Mouse (Mus musculus): Measurements from ENCODE around the gene Olfr629.
"Not testable (repeated sequence)": the region's sequence is repeated elsewhere in the genome, so short reads cannot be mapped to it uniquely, and the experiment has no call there.

Olfr629 gene

DNA sequence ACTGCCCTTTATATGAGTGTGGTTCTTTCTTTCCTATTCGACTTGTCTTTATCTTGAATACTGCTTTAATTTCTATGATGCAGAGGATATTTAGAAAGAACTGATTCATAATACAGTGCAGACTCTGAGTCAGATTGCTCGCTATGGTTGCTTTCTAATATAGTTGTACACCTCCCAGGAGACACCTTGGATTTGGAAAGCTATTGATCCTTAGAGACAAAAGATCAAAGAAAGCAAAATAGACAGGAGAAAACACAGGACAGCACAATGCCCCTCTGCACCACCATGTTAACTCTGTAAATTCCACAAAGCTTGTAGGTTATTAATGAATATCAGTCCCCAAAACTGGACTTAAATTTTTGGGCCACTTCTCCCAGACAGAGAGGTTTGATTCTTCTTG, at the start of gene Olfr629:
Olfr629 (minus strand) TSS at position 101 of the 400 bp plus-strand sequence.
- in situ Hi-C loops (cut with MseI, MboI), result no loop called here

DNA sequence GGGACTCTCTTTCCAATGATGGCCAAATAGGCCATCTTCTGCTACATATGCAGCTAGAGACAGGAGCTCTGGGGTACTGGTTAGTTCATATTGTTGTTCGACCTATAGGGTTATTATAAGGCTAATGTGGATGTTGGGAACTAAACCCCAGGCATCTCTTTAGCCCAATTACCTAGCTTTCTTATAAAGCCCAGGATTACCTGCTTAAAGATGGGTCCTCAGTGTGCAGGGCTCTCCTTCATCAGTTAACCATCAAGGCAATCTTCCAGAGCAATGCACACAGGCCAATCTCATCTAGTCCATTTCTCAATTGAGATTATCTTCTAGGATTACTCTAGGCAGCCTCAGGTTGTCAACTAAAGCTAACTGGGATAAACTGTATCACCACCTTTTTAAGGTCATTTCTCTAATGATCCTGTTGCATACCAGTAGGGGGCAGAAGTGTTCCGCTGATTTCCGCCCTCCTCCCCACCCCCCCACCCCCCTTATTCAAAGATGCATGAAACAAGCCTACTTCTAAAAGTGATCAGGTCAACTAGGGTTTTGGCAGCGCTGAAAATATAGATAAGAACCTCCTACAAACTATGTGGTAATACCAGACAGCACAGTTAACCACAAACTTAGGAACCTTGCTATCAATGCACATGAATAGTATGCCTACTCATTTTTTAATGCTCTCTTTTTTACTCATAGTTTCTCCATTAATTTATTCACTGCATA, 48.1 kb upstream of the Olfr629 start:
- in situ Hi-C loops (cut with MseI, MboI), result loop anchor here in 1 of 2 experiments (10.0 kb wide), 1 partner anchor 82 kb away; no protein-coding TSS in a partner anchor

GRCm38 (mm10) chr7:103791721-103792120, 47.0 kb upstream of the Olfr629 start, which contains the start of gene Olfr67:
TSS of gene Olfr67 (minus strand) at chr7:103791821.
- in situ Hi-C loops (cut with MseI, MboI), result loop anchor here in 1 of 2 experiments (10.0 kb wide), 1 partner anchor 83 kb away; no protein-coding TSS in a partner anchor

DNA sequence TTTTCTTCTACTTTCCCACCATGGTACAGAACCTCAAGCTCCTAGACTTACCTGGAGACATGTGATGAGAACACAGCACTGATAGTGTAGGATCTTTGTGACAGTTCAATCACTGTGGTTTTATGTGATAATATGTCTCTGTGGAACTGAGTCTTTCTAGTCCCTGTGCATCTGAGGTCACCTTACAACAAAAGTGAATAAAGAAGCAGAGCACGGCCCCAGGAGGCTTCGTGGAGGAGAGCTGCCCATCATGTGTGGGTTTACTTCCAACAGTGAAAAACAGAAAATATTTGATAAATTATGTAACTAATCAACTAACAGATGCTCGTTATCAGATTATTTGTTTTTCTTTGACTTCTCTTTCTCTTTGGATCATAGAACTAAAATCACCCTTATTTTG, 34.9 kb upstream of the Olfr629 start, which contains the start of gene Olfr68:
Olfr68 (minus strand) TSS at position 101 of the 400 bp plus-strand sequence.
- in situ Hi-C loops (cut with MseI, MboI), result no loop called here

GRCm38 (mm10) chr7:103777652-103778051, 32.9 kb upstream of the Olfr629 start:
- in situ Hi-C loops (cut with MseI, MboI), result not testable (repeated sequence)

DNA sequence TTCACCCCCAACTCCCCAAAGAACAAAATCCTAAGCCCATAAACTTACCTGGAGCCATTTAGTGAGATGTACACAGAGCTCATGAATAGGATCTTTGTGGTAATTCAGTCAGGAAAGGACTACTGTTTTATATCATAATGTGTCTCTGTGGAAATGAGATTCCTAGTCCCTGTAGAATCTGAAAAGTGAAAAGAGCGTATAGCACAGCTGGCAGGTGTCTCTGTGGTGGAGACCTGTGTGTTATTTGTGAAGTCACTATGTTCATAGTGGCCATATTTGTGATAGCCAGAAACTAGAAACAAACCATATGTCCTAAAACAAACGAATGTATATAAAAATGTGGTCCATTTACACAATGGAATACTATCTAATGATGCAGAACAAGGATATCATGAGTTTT, 26.8 kb upstream of the Olfr629 start, which contains the start of gene Olfr69:
Olfr69 (minus strand) TSS at position 101 of the 400 bp plus-strand sequence.
- in situ Hi-C loops (cut with MseI, MboI), result no loop called here

- in situ Hi-C loops (cut with MseI, MboI), result not testable (repeated sequence)
Measured at GRCm38 (mm10) chr7:103767687-103768086, 22.9 kb upstream of the Olfr629 start.

DNA sequence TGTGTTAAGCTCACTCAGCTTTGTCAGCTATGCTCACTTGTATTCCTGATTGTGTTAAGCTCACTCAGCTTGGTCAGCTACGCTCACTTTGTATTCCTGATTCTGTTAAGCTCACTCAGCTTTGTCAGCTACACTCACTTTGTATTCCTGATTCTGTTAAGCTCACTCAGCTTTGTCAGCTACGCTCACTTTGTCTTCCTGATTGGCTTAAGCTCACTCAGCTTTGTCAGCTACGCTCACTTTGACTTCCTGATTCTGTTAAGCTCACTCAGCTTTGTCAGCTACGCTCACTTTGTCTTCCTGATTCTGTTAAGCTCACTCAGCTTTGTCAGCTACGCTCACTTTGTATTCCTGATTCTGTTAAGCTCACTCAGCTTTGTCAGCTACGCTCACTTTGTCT, 17.5 kb upstream of the Olfr629 start:
- in situ Hi-C loops (cut with MseI, MboI), result not testable (repeated sequence)

DNA sequence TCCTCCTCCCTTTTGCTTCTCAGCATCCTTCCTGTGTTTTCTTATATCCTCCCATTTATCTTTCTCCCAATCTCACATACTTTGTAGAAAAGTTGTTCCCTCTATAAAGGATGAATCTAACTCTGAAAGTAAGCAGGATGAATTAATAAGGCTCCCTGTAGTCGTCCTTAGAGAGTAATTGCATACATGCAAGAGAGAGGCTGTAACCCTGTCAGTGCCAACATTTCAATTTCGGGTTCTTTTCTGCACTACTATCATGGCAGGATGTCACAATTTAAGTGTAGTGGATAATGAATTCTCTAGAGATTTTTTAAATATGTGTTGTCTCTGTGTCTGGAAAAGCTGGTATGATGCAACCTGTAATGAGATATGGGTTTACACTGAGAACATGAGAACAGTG, 12.5 kb upstream of the Olfr629 start, which contains the start of gene Olfr630:
Olfr630 (minus strand) TSS at position 101 of the 400 bp plus-strand sequence.
- in situ Hi-C loops (cut with MseI, MboI), result no loop called here

DNA sequence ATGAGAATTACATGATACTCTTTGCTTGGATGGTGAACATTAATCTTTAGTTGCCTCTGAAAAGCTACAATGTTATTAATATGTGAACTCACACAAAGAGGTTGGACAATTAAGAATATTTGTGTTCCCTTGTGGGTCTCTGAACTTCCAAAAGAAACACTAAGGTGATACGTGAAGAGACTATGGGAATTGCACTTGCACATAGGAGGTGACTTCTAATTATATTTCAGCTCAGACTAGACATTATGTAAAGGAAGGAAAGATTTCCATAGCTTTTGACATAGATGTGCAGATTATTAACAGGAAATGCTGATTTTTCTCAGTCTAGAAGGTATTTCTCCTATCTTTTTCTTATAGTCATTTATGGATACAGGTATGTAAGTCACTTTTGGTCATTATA, 14.7 kb downstream of the Olfr629 start, which contains the start of gene Olfr628:
Olfr628 (plus strand) TSS at position 301 of the 400 bp plus-strand sequence.
- in situ Hi-C loops (cut with MseI, MboI), result no loop called here

GRCm38 (mm10) chr7:103716398-103716797, 28.3 kb downstream of the Olfr629 start:
- in situ Hi-C loops (cut with MseI, MboI), result not testable (repeated sequence)

GRCm38 (mm10) chr7:103714371-103714770, 30.4 kb downstream of the Olfr629 start, which contains the start of gene Olfr243:
TSS of gene Olfr243 (plus strand) at chr7:103714671.
- in situ Hi-C loops (cut with MseI, MboI), result no loop called here

GRCm38 (mm10) chr7:103712024-103712423, 32.7 kb downstream of the Olfr629 start:
- in situ Hi-C loops (cut with MseI, MboI), result no loop called here

DNA sequence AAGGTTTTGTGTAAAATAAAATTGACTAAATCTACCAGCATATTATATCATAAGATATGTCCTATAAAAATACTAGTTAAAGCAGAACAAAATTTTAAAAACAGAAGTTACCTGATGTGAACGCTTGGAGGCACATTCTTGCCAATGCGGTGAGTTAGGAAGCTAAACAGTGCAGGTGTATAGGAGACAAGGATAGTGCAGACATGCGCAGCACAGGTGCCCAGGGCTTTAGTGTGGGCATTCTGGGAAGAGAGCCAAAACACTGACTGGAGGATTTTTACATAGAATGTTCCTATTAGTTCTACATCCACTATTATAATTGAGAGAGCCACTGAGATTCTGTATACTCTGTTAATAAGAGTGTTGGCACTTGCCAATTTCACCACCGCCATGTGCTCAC, 45.3 kb downstream of the Olfr629 start:
- in situ Hi-C loops (cut with MseI, MboI), result no loop called here
